Mouse (Mus musculus) gastrocnemius, postnatal 25 days (tissue): ENCODE measurements around the gene Fosl1. TPM values are rescaled to one million over a fixed set of nuclear protein-coding genes. Genes with fewer than 3 reads are reported as not detected.

ENCODE experiments used
- DNase-seq: peaks from one replicate; pipeline ENCODE4 v3.0.0; 2022
- total RNA-seq, 2 experiments: library from RNA; stranded (reverse); gene quantifications; 1 replicate in 1 of 2; 2 replicates in 1 of 2; pipeline ENCODE4 v1.2.3; 2021

Gene Fosl1
- total RNA-seq, 2 experiments from 2014 or later: not detected

DNA sequence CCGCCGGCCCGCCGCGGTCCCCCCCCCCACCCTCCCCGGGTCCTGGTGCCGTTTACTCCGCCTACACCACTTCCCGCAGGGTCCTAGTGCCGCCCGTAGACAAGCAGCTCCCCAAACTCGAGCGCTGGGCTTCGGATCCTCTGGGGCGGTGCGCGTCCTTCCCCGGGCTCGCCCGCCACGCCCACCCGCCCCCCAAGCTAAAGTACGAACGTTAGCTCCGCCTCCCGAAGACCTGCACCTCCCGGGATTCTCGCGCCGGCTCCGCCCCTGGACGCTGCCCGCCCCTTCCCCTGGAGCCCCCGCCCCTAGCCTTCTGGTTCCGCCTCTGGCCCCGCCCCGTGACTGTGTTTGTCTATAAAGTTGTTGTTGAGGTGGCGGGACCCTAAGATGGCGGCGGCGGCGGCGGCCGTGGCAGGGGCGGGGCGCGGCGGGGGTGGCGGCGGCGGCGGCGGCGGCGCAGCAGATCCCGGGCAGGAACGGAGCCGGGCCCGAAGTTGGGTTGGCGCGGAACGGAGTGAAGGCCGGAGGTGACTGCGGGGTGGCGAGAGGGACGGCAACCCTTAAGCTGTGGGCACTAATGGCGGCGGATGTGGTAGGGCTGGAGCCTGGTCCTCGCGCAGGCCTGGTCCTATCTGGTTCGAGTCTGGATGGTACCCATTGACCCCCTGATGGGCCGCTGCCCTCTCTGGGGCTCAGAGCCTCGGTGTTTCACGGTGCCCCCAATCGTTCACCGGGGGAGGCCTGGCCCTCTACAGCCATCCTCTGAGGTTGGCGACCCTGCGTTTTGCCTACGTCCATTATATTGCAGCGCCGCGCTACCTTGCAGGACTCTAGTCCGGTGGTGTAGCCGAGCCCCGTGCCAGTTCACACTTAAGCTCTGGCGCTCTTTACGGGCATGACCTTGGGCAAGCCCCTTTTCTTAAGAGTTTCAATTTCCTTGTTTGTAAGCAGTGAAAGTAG is 22.3 kb upstream of the Fosl1 start, which contains the start of the genes Drap1 and AI837181:
Gene Drap1 (minus strand): TSS at position 198 of the 960 bp plus-strand sequence.
Gene AI837181 (plus strand): TSS at position 363 of the 960 bp plus-strand sequence.
- DNase-seq: peak; percentile 96

DNA sequence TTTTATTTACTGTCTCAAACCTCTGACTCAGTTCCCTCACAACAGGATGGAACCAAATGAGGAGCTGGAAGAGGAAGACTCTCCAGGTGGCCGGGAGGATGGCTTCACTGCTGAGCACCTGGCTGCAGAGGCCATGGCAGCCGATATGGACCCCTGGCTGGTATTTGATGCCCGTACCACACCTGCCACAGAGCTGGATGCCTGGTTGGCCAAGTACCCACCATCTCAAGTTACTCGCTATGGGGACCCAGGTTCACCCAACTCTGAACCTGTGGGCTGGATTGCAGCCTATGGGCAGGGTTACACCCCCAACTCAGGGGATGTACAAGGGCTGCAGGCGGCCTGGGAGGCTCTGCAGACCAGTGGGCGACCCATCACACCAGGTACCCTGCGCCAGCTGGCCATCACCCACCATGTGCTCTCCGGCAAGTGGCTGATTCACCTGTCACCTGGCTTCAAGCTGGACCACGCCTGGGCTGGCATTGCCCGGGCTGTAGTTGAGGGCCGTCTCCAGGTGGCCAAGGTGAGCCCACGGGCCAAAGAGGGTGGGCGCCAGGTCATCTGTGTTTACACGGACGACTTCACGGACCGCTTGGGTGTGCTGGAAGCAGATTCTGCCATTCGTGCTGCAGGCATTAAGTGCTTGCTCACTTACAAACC is 21.3 kb upstream of the Fosl1 start:
- no peak for DNase-seq

DNA sequence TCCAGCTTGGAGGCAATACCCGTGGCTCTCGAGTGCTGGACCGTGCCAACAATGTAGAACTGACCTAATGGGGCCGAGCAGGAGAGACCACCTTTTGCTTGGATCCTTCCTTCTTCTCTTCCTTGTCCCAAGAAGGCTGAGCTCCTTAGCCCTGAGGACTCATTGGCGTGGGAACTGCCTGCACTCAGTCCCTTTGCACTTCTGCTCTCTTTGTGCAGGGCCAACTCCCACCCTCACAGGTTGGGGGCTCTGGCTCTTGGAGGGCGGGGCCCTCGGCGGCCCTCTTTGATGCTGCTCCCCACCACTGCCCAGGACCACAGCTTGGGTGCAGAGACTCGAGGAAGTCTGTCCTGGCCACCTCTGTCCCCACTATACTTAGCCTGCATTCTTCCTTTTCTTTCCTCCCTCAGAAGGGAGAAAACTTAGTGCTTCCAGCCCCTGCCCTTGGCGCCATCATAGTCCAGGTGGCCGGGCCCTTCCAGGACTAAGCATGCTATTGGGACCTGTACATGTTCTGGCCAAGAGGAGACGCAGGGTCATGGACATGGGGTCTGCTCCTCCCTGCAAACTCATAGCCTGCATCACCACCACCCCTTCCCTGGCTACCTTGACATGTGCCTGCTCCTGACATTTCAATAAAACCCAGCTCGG is 20.6 kb upstream of the Fosl1 start:
- no peak for DNase-seq

DNA sequence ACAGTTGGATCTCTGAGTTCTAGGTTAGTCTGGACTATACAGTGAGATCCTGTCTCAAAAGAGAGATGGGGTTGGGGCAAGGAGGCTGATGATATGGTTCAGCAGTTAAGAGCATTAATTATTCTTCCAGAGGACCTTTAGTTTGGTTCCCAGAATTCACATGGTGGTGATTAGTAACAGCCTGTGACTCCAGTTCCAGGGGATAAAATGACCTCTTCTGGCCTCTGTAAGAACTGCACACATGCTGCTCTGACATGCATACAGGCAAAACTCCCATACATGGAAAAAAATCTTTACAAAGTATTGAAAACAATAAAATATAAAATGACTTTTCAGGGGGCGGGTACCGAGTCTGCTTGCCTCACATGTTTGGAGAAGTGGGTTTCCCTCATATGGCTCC is 19.3 kb upstream of the Fosl1 start:
- no peak for DNase-seq

DNA sequence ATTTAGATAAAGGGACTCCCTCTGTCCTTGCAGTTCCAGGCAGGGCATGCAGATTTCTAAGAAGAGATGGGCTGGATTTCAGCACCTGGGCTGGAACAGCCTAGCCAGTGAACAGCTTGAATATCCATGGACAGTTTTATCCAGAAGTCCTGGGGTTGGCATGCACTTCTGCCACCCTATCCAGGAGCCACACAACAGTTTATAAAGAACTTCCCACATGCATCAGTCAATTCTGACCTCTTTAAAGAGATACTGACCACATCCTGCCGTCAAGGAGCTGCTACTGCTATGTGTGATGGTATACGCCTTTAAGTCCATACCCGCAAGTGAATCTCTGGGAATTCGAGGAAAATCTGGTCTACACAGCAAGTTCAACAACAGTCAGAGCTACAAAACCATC is 18.1 kb upstream of the Fosl1 start:
- DNase-seq: no peak

DNA sequence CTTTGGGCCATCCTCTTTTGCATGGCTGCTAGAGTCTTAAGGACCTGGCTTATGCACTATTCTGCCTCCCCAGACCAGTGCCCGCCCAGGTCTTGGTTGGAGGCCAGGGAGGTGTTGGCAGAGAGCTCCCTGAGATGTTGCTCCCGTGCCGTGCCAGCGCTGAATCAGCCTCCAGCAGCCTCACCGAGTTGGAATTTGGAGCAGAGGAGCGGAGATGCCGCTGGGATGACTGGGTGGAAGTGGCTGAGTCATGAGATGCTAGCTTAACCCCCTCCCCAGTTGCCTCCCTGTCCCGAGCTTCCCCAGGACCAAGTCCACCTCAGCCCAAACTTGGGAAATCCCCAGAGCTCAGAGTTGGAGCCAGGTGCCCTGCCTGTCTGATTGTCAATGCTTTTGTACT is 17.5 kb upstream of the Fosl1 start:
- DNase-seq: peak; percentile 80

DNA sequence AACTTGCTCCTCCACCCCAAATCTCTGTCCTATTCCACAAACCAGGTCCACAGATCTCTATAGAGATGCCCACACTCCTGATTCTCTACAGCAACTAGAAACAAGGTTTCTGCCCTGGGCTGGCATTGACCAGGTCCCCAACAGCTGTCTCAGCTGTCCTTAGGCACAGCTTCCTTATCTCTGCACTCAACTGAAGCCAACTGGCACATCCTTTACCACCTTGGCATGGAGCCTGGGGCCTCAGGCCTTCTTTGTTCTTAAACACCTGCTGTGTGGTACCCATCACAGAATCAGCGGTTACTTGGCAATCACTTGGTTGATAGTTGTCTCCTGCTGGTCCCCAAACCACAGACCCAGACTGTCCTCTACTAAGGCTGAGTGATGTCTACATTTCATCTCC is 16.9 kb upstream of the Fosl1 start:
- no peak for DNase-seq

DNA sequence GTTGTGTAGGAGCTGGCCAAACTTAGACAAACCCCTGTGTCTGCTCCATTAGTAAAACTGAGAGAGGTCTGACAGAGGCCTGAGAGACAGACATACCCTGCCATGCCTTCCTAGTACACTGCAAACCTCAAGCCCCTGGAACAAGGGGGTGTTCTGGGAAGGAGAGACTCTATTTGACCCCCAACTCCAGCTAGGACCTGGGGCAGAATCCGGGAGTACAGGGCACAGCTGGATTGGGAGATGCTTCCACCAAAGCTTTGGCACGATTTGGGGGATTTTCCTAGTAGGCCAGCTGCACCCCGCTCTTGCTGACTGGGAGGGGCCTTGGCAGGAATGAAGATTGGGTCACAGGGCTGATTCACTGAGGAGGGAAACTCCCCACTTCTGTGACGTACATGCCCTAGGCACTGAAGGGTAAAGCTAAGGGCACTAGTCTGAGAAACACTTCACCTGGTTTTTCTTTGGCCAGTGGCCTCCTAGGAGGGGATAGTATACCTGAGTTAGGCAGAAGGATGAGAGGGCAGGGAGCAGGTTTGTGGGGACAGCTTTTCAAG is 15.4 kb upstream of the Fosl1 start:
- no peak for DNase-seq

DNA sequence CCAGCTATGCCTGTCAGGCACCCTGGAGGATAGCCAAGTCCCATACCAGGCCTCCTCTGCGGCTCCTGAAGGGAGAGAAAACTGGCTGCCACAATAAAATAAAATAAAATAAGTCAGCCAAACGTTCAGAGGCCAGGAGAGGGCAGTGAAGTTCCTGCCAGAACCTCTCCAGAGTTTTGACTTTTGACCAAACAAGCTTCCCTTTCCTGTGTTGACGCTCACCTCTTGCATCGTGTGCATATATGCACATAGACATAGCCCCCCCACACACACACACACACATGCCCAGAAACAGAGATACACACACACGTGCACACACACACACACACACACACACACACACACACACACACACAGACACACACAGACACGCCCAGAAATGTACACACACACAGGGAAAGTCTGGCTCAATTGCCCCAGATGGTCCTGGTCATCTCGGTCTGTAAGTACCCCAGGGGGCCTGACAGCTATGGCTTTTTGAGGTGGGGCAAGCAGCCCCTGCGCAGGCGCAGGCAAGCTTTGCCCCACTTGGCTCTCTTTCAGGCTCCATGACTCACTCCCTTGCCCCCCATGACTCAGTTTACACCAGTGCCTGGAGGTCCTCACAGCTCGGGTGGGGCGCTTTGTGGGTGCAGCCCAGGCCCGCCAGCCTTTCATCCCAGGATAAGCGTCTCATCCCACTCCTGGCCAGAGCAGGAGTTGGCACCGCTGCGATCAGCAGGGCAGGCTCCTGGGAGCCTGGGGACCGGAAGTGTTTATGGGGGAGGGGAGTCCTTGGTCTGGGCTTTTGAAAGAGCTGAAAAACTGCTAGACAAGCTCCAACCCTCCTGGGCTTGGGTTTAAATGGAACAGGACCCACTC is 14.1 kb upstream of the Fosl1 start:
- peak; percentile 60 for DNase-seq

DNA sequence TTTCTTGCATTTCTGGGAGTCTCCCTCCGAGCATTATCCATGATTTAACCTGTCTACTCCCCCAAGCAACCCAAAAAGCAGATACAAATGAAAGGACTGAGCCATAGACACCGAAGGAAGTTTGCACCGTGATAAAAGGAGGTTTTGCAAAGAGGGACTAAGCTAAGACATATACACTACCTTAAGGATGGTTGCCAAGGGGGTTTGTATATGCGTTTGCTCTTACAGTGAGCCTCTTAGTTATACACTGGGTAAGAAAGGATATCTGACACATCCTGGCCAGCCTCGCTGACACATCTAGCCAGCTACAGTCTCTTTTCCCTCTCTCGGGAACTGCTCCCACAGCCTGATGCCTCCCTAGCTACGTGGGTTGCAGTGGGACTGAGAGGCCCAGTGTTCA is 13.4 kb upstream of the Fosl1 start:
- no peak for DNase-seq

DNA sequence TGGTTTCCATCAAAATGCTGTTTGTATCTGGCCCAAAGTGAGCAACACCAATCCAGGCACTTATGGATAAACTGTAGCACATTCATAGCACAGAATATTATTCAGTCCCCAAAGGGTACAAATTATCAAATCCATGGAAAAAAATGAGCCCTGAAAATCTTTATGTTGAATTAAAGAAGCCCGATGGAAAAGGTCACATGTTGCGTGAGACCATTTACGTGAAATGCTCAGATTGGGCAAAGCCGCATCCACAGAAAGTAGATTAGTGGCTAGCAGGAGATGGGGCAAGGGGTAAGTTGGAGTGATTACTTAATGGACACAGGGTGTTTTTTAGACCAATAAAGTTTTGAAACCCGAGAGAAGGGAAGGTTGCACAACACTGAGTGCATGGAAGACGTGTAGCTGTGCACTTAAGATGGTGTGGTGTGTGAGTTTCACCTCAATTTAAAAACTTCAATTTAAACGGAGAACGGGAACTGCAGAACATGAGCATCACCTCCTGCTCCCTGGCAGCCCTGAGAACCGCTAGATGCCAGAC is 2.9 kb upstream of the Fosl1 start:
- no peak for DNase-seq

DNA sequence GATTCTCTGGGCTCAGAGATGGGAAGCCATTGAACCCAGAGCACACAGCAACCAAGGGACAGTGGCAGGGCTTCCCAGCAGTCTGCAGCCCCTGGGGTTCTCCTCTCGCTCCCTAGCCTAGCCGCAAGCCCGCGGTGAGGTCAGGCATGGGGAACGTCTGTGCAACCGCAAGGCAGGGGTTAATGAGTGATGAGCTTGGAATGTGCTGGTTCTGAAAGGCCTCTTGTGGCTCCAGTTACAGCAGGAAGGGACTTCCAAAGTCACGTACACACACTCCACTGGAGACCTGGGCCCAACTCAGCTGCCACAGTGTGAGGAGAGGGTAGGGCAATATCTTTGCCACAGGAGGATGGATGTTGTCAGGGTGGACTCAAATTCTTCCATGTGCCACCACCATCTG is 2.4 kb upstream of the Fosl1 start:
- no peak for DNase-seq

DNA sequence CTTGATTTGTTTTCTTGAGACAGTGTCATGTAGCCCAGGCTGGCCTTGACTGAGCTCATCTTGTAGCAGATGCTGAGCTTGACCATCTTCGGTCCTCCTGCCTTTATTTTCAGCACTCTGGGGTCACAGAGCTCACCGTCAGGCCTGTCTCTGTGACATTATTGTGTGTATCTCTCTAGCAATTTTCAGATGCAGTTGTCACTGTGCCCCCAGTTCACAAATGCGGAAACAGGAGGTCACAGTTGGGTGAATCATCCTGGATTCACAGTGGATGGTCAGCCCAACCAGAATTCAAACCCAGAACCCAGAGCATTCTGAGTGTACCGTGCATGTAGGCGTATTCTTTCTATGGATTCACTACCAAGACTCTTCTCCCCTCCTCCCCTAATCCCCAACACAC is 1.6 kb upstream of the Fosl1 start:
- DNase-seq: no peak

DNA sequence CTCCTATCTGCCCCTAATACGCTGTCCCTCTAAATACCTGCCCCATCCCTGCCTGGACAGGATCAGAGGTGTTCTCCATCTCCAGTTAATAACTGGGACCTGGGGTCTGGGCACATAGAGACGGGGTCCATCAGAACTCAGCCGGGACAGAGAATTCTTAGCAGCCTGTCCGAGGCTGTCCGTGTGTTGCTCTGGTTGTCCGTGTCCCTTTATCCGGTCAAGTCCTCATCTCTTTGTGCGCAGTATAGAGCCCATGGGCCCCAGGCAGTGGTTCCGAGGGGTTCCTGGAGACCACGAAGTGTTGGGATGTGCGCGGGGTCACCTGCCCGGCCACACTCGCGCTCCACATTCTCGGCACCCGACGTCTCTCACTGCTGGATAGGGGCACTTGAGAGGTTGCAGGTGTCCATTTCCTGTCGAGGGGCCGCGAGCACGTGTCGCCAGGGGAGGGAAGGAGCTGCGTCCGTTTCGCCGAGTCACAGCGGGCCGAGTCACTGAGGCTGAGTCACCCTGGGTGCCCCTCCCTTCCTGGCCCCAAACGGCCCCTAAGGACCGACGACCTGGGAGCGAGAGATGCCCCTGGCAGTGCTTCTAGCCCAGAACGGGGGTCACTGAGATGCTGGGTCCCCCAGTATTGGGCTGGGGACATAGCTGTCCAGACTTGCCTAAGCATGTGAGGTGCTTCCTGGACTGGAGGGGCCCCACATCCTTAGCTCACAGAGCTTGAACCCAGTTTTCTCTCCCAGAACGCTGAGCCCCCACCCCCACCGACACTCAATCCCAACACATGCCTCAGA is 1.2 kb downstream of the Fosl1 start:
- no peak for DNase-seq

DNA sequence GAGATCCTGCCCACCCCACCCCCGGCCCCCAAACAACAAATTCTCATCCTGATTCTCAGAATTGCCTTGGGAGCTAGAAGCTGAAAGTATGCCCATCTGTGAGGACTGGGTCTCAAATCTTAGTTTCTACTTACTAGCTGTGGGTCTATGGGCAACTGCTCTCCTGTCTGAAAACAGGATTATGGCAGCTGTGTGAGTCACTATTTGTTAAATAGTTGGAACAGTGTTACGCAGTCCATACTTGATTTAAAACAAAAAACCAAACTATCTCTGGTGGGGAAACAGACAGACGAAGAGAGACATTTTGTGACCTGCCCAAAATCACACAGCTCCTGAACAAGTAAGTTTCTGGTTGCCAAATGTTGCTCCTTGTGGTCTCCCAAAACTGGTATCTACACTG is 2.3 kb downstream of the Fosl1 start:
- DNase-seq: no peak

DNA sequence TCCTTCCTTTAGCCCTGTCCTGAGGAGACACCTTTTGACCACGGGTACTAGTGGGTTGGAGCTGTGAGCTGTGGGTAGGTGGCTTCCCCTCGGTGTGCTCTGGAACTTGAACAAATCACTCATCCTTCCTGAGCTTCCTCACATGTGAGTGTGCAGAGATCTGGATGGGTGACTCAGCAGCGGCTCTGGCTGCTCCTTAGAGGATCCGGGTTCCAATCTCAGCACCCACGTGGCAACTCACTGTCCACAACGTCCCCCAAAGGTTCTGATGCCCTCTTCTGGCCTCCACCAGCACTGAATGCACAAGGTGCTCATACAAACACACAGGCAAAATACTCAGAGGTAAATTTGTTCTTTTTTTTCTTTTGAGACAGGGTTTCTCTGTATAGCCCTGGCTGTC is 4.4 kb downstream of the Fosl1 start:
- no peak for DNase-seq

DNA sequence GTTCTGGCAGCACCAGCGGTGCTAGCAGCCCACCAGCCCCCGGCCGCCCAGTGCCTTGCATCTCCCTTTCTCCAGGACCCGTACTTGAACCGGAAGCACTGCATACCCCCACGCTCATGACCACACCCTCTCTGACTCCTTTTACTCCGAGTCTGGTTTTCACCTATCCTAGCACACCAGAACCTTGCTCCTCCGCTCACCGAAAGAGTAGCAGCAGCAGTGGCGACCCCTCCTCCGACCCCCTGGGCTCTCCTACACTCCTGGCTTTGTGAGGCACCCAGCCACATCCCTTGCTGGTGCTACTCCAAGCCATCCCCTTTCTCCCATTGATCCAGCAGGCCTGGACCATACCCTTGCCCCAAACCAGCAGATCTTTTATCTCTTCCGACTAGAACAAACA is 7.7 kb downstream of the Fosl1 start:
- no peak for DNase-seq

DNA sequence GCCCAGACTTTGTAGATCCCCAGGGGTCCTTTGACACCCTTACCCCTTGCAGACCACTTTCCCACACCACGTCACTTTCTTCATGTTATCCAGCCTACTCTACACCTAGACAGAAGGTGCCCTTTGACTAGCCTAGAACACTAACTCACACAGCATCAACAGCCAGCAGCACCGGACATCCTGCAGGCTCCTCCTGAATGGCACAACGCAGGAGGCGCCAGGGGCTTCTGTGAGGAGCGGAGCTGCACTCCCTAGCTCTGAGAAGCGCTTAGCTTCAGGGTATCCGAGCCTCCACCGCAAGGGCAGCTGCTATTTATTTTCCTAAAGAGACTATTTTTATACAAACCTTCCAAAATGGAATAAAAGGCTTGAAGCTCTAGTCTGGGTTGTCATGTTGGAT is 8.2 kb downstream of the Fosl1 start:
- no peak for DNase-seq

DNA sequence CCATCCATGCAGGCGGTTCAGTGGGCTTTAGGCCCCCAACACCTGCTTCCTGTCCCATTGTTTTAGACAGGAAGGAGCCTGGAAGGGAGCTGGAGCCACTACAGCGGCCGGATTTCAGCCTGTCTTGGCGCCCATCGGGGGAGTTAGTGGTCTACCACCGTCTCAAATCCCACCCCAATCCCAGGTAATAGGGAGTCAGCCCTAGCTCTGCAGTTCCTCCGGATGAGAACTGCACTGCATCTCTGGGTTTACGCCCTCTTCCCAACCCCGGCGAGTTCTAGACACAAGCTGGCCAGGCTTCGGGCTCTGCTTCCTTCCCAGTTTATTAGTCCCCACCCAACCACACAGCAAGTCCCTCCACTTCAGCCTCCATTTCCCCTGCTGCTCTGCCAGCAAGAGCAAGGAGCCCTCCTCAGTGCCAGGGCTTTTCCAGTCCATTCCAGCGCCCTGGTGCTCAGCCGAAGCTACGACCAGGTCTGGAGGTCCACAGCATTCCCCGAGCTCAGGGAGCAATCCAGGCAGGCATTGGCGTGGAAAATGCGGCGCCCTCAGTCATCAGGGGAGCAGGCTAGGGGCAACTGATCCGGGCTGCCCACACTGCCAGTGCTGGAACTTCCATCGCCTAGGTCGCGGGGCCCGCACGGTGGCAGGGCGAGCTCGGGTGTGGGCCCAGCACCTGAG is 9.0 kb downstream of the Fosl1 start:
- no peak for DNase-seq
